Mouse (Mus musculus) intestine, embryonic 16.5 days (tissue): Measurements from ENCODE around the gene Acot8. TPM values are rescaled to one million over a fixed set of nuclear protein-coding genes. Genes with fewer than 3 reads are reported as not detected.
A peak's percentile ranks its signal among the peaks of the same experiment; 100 is the strongest.

ENCODE experiments used
- ATAC-seq: fragments of 200-750 bp; cut with Nextera tagmentation; 2 replicates; pipeline ENCODE4 v1.8.0; 2017; ENCODE audit warnings: moderate TSS enrichment, moderate library complexity
- H3K27ac ChIP-seq: fragments of 300-500 bp; sonication (generic); 2 replicates; pipeline ENCODE4 v1.5.1; 2014; ENCODE audit warnings: mild to moderate bottlenecking, low read length
- H3K27me3 ChIP-seq: fragments of 300-500 bp; sonication (generic); replicated peaks from 2 replicates; pipeline ENCODE4 v1.6.1; 2014; ENCODE audit warnings: low read length, control low read depth, mixed read lengths; ENCODE audit not compliant: control insufficient read depth, insufficient read depth
- H3K36me3 ChIP-seq: fragments of 300-500 bp; sonication (generic); 2 replicates; pipeline ENCODE4 v1.6.1; 2014; ENCODE audit warnings: low read length, control low read depth; ENCODE audit not compliant: control insufficient read depth, insufficient read depth
- H3K4me1 ChIP-seq: fragments of 300-500 bp; sonication (generic); 2 replicates; pipeline ENCODE4 v1.6.1; 2014; ENCODE audit warnings: low read length, control low read depth, mixed read lengths; ENCODE audit not compliant: control insufficient read depth, insufficient read depth
- H3K4me2 ChIP-seq: fragments of 300-500 bp; sonication (generic); 2 replicates; pipeline ENCODE4 v1.6.1; 2014; ENCODE audit warnings: low read depth, low read length, control low read depth
- H3K4me3 ChIP-seq: fragments of 300-500 bp; sonication (generic); 2 replicates; pipeline ENCODE4 v1.5.1; 2014; ENCODE audit warnings: mild to moderate bottlenecking, low read length
- H3K9ac ChIP-seq: fragments of 300-500 bp; sonication (generic); 2 replicates; pipeline ENCODE4 v1.6.1; 2014; ENCODE audit warnings: low read depth, low read length
- H3K9me3 ChIP-seq: fragments of 300-500 bp; sonication (generic); 2 replicates; pipeline ENCODE4 v1.6.1; 2016; ENCODE audit warnings: low read length, control low read depth; ENCODE audit not compliant: control insufficient read depth
- WGBS: fragments of 180-500 bp; shearing (Covaris S2); extraction: QIAGEN DNeasy Blood & Tissue Kit; methylation state at CpG from one replicate; pipeline ENCODE4 v1.1.7; 2014; 5-methylcytosine and 5-hydroxymethylcytosine counted together
- polyA plus RNA-seq: library from polyadenylated mRNA; unstranded; fragments of >200 nt; fragmentation: Nextera tagmentation; extraction: Ambion mirVana; gene quantifications from 2 replicates; pipeline ENCODE4 v1.2.1, GENCODE M21; 2015

Acot8 gene
- polyA plus RNA-seq, 1 experiment from 2014 or later = 37.5 TPM

DNA sequence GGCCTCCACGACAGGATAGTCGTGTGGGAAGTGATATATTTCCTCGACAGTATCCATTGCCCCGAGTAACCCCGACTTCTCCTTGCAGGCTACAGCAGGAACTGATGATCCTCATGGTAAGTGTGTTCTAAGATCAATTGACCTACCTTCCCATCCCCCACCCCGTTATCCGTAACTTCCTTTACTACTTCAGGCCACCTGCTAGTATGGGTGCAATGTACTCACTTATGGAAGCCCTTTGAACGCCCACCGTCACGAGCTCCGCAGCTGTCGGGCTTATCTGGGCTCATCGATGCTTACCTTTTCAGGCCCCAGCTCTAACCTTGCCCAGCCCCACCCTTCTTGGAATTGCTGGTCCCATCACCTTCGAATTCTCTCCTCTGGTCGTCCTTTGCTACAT lies 34.4 kb downstream of the Acot8 start:
- Histone ChIP-seq H3K9ac (peak overlapping the region; percentile 80), H3K4me3 (peak overlapping the region; percentile 80), H3K36me3 (peaks cover 12% of the 10 kb centered on the region), H3K9me3 (no peaks in the 10 kb centered on the region), H3K27ac (peak overlapping the region; percentile 62), H3K27me3 (no peaks in the 10 kb centered on the region), H3K4me2 (peak overlapping the region; percentile 60), H3K4me1 (peaks cover 22% of the 10 kb centered on the region)
- WGBS = 2% methylated on average over 15 of the region's 15 CpGs
- peak; percentile 32; the same call in 1 of the 2 replicates for ATAC-seq

GRCm38 (mm10) chr2:164769258-164770037 lies 35.2 kb downstream of the Acot8 start, which contains the start of gene Ube2c:
Gene Ube2c, plus strand, starts transcription at chr2:164769898.
- Histone ChIP-seq H3K4me3 (peak within 1 kb of the TSS; percentile 80), H3K36me3 (peaks cover 15% of the 10 kb centered on the region), H3K27me3 (no peaks in the 10 kb centered on the region)

GRCm38 (mm10) chr2:164767812-164768540 lies 36.7 kb downstream of the Acot8 start:
- Histone ChIP-seq H3K27ac (no peak overlapping the region), H3K9ac (no peak overlapping the region), H3K9me3 (no peaks in the 10 kb centered on the region), H3K4me3 (no peak overlapping the region), H3K4me2 (no peak overlapping the region), H3K27me3 (no peaks in the 10 kb centered on the region), H3K4me1 (peaks cover 19% of the 10 kb centered on the region), H3K36me3 (peaks cover 17% of the 10 kb centered on the region)
- 93% methylated on average over 15 of the region's 15 CpGs for WGBS
- no peak for ATAC-seq

More at GRCm38 (mm10) chr2:164769258-164770037, 35.2 kb downstream of the Acot8 start, which contains the start of gene Ube2c:
- Histone ChIP-seq H3K9ac (peak within 1 kb of the TSS; percentile 80), H3K27ac (peak within 1 kb of the TSS; percentile 84), H3K9me3 (no peaks in the 10 kb centered on the region), H3K4me1 (peaks cover 22% of the 10 kb centered on the region), H3K4me2 (peak within 1 kb of the TSS; percentile 60)
- ATAC-seq = peak; percentile 99
- 2% methylated on average over 53 of the region's 53 CpGs for WGBS

- no peak overlapping the region for H3K27ac ChIP-seq
- peaks cover 5% of the 10 kb centered on the region; the same call in 1 of the 2 replicates for H3K4me1 ChIP-seq
- no peaks in the 10 kb centered on the region for H3K27me3 ChIP-seq
- H3K4me2 ChIP-seq = no peak overlapping the region
- no peak overlapping the region for H3K9ac ChIP-seq
- H3K36me3 ChIP-seq = peaks cover 17% of the 10 kb centered on the region
- WGBS = 74% methylated on average over 3 of the region's 3 CpGs
- no peak overlapping the region for H3K4me3 ChIP-seq
- no peak for ATAC-seq
- H3K9me3 ChIP-seq = no peaks in the 10 kb centered on the region
Observed at GRCm38 (mm10) chr2:164765841-164766240, 38.8 kb downstream of the Acot8 start.

GRCm38 (mm10) chr2:164762593-164762992 lies 42.1 kb downstream of the Acot8 start:
- Histone ChIP-seq H3K4me2 (no peak overlapping the region), H3K4me1 (no peaks in the 10 kb centered on the region), H3K9me3 (no peaks in the 10 kb centered on the region), H3K36me3 (peaks cover 14% of the 10 kb centered on the region), H3K27ac (no peak overlapping the region), H3K27me3 (no peaks in the 10 kb centered on the region), H3K9ac (no peak overlapping the region), H3K4me3 (no peak overlapping the region)
- no peak for ATAC-seq
- 81% methylated on average over 7 of the region's 7 CpGs for WGBS

GRCm38 (mm10) chr2:164761971-164762370 lies 42.7 kb downstream of the Acot8 start:
- peaks cover 12% of the 10 kb centered on the region for H3K36me3 ChIP-seq
- H3K9ac ChIP-seq = no peak overlapping the region
- H3K4me3 ChIP-seq = no peak overlapping the region
- no peaks in the 10 kb centered on the region for H3K9me3 ChIP-seq
- H3K4me2 ChIP-seq = no peak overlapping the region
- H3K4me1 ChIP-seq = no peaks in the 10 kb centered on the region
- no peak overlapping the region for H3K27ac ChIP-seq
- H3K27me3 ChIP-seq = no peaks in the 10 kb centered on the region
- 95% methylated on average over 4 of the region's 4 CpGs for WGBS
- ATAC-seq = no peak

GRCm38 (mm10) chr2:164761502-164761901 lies 43.2 kb downstream of the Acot8 start:
- H3K27me3 ChIP-seq = no peaks in the 10 kb centered on the region

DNA sequence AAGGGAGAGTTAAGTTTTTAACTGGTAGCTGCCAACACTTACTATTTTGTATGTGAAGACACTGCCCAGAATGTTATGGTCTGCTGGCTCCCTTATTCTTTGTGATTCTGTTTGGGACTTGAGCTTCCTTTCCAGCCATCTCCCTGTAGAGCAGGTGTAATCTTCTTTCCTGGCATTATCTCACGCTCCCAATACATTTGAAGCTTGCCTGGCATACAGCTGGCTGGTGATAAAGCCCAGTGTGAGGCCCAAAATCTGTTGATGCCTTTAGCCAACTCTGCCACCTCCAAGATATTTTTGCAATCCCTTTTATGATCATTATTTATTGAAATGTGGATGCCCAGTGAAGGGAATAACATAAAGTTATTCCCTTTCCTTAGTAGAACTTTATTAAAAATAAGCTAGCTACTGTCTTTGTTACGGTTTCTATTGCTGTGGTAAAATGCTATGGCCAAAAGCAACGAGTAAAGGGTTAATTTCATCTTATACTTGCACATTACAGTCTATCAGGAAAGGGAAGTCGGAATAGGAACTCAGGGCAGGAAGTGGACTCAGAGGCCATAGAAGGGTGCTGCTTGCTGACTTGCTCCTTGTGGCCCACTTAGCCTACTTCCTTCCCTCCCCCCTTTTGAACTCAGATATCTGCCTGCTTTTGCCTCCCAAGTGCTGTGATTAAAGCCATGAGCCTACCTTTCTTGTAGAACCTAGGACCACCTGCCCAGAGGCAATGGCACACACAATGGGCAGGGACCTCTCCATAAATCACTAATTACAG lies 44.4 kb downstream of the Acot8 start:
- ATAC-seq = no peak
- H3K36me3 ChIP-seq = peaks cover 23% of the 10 kb centered on the region
- H3K4me3 ChIP-seq = no peak overlapping the region

More at GRCm38 (mm10) chr2:164761502-164761901, 43.2 kb downstream of the Acot8 start:
- Histone ChIP-seq H3K9ac (no peak overlapping the region), H3K4me3 (no peak overlapping the region), H3K4me1 (no peaks in the 10 kb centered on the region), H3K4me2 (no peak overlapping the region), H3K27ac (no peak overlapping the region), H3K36me3 (peaks cover 12% of the 10 kb centered on the region), H3K9me3 (no peaks in the 10 kb centered on the region)
- peak; percentile 80 for ATAC-seq
- WGBS = 94% methylated on average over 2 of the region's 2 CpGs

GRCm38 (mm10) chr2:164758692-164759091 lies 46.0 kb downstream of the Acot8 start:
- Histone ChIP-seq H3K27ac (no peak overlapping the region), H3K4me1 (no peaks in the 10 kb centered on the region), H3K9me3 (no peaks in the 10 kb centered on the region), H3K9ac (no peak overlapping the region), H3K27me3 (no peaks in the 10 kb centered on the region), H3K36me3 (peaks cover 25% of the 10 kb centered on the region), H3K4me2 (no peak overlapping the region), H3K4me3 (no peak overlapping the region)
- WGBS = 74% methylated on average over 1 of the region's 1 CpGs
- no peak for ATAC-seq

More for the DNA sequence above, 44.4 kb downstream of the Acot8 start:
- no peak overlapping the region for H3K9ac ChIP-seq
- H3K4me1 ChIP-seq = no peaks in the 10 kb centered on the region
- no peaks in the 10 kb centered on the region for H3K9me3 ChIP-seq
- WGBS = 80% methylated on average over 4 of the region's 4 CpGs
- H3K4me2 ChIP-seq = no peak overlapping the region
- H3K27me3 ChIP-seq = no peaks in the 10 kb centered on the region
- H3K27ac ChIP-seq = no peak overlapping the region
